Mouse (Mus musculus) midbrain, embryonic 14.5 days (tissue): Measurements from ENCODE around the gene Slc8a3. TPM values are rescaled to one million over a fixed set of nuclear protein-coding genes. Genes with fewer than 3 reads are reported as not detected.

ENCODE experiments used
- ATAC-seq: fragments of 200-750 bp; cut with Nextera tagmentation; 2 replicates; pipeline ENCODE4 v1.8.0; 2017; ENCODE audit warnings: moderate number of reproducible peaks, moderate library complexity; ENCODE audit not compliant: low FRiP score, low TSS enrichment
- DNase-seq: peaks from one replicate; pipeline ENCODE4 v3.0.0-alpha.2; 2015
- H3K27ac ChIP-seq: fragments of 300-500 bp; sonication (generic); replicated peaks from 2 replicates; pipeline ENCODE4 v1.5.1; 2014; ENCODE audit warnings: mild to moderate bottlenecking, low read depth, low read length, moderate library complexity
- H3K27me3 ChIP-seq: fragments of 300-500 bp; sonication (generic); 2 replicates; pipeline ENCODE4 v1.6.1; 2014; ENCODE audit warnings: low read length, control low read depth, mixed read lengths; ENCODE audit not compliant: control insufficient read depth, insufficient read depth
- H3K36me3 ChIP-seq: fragments of 300-500 bp; sonication (generic); 2 replicates; pipeline ENCODE4 v1.6.1; 2014; ENCODE audit warnings: low read length, control low read depth; ENCODE audit not compliant: control insufficient read depth, insufficient read depth
- H3K4me1 ChIP-seq: fragments of 300-500 bp; sonication (generic); 2 replicates; pipeline ENCODE4 v1.6.1; 2014; ENCODE audit warnings: mild to moderate bottlenecking, antibody characterized with exemption, low read length, control low read depth; ENCODE audit not compliant: control insufficient read depth, insufficient read depth
- H3K4me2 ChIP-seq: fragments of 300-500 bp; sonication (generic); 2 replicates; pipeline ENCODE4 v1.6.1; 2014; ENCODE audit warnings: mild to moderate bottlenecking, low read length, moderate library complexity
- H3K4me3 ChIP-seq: fragments of 300-500 bp; sonication (generic); replicated peaks from 2 replicates; pipeline ENCODE4 v1.5.1; 2014; ENCODE audit warnings: low read depth, low read length
- H3K9ac ChIP-seq: fragments of 300-500 bp; sonication (generic); replicated peaks from 2 replicates; pipeline ENCODE4 v1.6.1; 2014; ENCODE audit warnings: mild to moderate bottlenecking, low read length, moderate library complexity
- H3K9me3 ChIP-seq: fragments of 300-500 bp; sonication (generic); 2 replicates; pipeline ENCODE4 v1.6.1; 2016; ENCODE audit warnings: low read length, control low read depth, mixed read lengths; ENCODE audit not compliant: control insufficient read depth
- WGBS: fragments of 180-500 bp; shearing (Covaris S2); extraction: QIAGEN DNeasy Blood & Tissue Kit; methylation state at CpG from one replicate; pipeline ENCODE4 v1.1.7; 2014; 5-methylcytosine and 5-hydroxymethylcytosine counted together
- polyA plus RNA-seq: library from polyadenylated mRNA; unstranded; fragments of >200 nt; fragmentation: Nextera tagmentation; extraction: Ambion mirVana; gene quantifications from 2 replicates; pipeline ENCODE4 v1.2.1, GENCODE M21; 2014

Slc8a3 gene
- polyA plus RNA-seq, 1 experiment from 2014 or later: 6.1 TPM

- H3K9me3 ChIP-seq: no peaks in the 10 kb centered on the region
- no peaks in the 10 kb centered on the region for H3K36me3 ChIP-seq
- DNase-seq (peak; percentile 74), ATAC-seq (no peak)
- H3K27me3 ChIP-seq: no peaks in the 10 kb centered on the region
- H3K27ac ChIP-seq: 0 out of 2 replicates have a peak overlapping the region, but pooled peaks have one; percentile 4
- no peak overlapping the region for H3K4me2 ChIP-seq
- H3K4me1 ChIP-seq: peaks cover 19% of the 10 kb centered on the region
- 69% methylated on average over 5 of the region's 5 CpGs for WGBS
- H3K4me3 ChIP-seq: no peak overlapping the region
- no peak overlapping the region for H3K9ac ChIP-seq
These were observed 105.1 kb downstream of the Slc8a3 start for GRCm38 (mm10) chr12:81227767-81228460.

GRCm38 (mm10) chr12:81226590-81226989 lies 106.4 kb downstream of the Slc8a3 start:
- H3K9ac ChIP-seq: no peak overlapping the region
- H3K9me3 ChIP-seq: no peaks in the 10 kb centered on the region
- H3K27me3 ChIP-seq: no peaks in the 10 kb centered on the region
- no peaks in the 10 kb centered on the region for H3K36me3 ChIP-seq
- no peak overlapping the region for H3K4me3 ChIP-seq
- H3K4me2 ChIP-seq: 0 out of 2 replicates have a peak overlapping the region, but pooled peaks have one; percentile 9
- ATAC-seq: no peak
- WGBS: 68% methylated on average over 3 of the region's 3 CpGs
- peak; percentile 19 for DNase-seq
- peak overlapping the region; percentile 53 for H3K27ac ChIP-seq
- H3K4me1 ChIP-seq: peaks cover 19% of the 10 kb centered on the region

GRCm38 (mm10) chr12:81225966-81226577 lies 106.9 kb downstream of the Slc8a3 start:
- 0 out of 2 replicates have a peak overlapping the region, but pooled peaks have one; percentile 9 for H3K4me2 ChIP-seq
- WGBS: 35% methylated on average over 6 of the region's 6 CpGs
- peak overlapping the region; percentile 53 for H3K27ac ChIP-seq
- peaks cover 19% of the 10 kb centered on the region for H3K4me1 ChIP-seq
- DNase-seq: peak; percentile 57
- H3K4me3 ChIP-seq: no peak overlapping the region
- no peak overlapping the region for H3K9ac ChIP-seq
- ATAC-seq: no peak
- H3K36me3 ChIP-seq: no peaks in the 10 kb centered on the region
- H3K9me3 ChIP-seq: no peaks in the 10 kb centered on the region
- no peaks in the 10 kb centered on the region for H3K27me3 ChIP-seq

GRCm38 (mm10) chr12:81224843-81225242 lies 108.1 kb downstream of the Slc8a3 start:
- ATAC-seq (no peak), DNase-seq (no peak)
- no peak overlapping the region for H3K9ac ChIP-seq
- WGBS: 81% methylated on average over 2 of the region's 2 CpGs
- no peaks in the 10 kb centered on the region for H3K9me3 ChIP-seq
- no peak overlapping the region for H3K4me3 ChIP-seq
- no peak overlapping the region for H3K27ac ChIP-seq
- H3K36me3 ChIP-seq: no peaks in the 10 kb centered on the region
- no peak overlapping the region for H3K4me2 ChIP-seq
- no peaks in the 10 kb centered on the region for H3K27me3 ChIP-seq
- H3K4me1 ChIP-seq: peaks cover 19% of the 10 kb centered on the region

- Histone ChIP-seq H3K9ac (no peak overlapping the region), H3K27ac (no peak overlapping the region), H3K4me3 (no peak overlapping the region), H3K9me3 (no peaks in the 10 kb centered on the region), H3K27me3 (no peaks in the 10 kb centered on the region), H3K36me3 (no peaks in the 10 kb centered on the region), H3K4me1 (peaks cover 19% of the 10 kb centered on the region), H3K4me2 (no peak overlapping the region)
- WGBS: 85% methylated on average over 2 of the region's 2 CpGs
- DNase-seq (no peak), ATAC-seq (no peak)
These were observed 109.7 kb downstream of the Slc8a3 start for GRCm38 (mm10) chr12:81223276-81223675.

- H3K27ac ChIP-seq: no peak overlapping the region
- H3K4me3 ChIP-seq: no peak overlapping the region
- no peaks in the 10 kb centered on the region for H3K27me3 ChIP-seq
- ATAC-seq: no peak
- H3K4me1 ChIP-seq: no peaks in the 10 kb centered on the region
- no peak overlapping the region for H3K9ac ChIP-seq
- no peaks in the 10 kb centered on the region for H3K9me3 ChIP-seq
- no peaks in the 10 kb centered on the region for H3K36me3 ChIP-seq
- H3K4me2 ChIP-seq: no peak overlapping the region
- no peak for DNase-seq
- WGBS: 75% methylated on average over 4 of the region's 4 CpGs
These were observed 113.6 kb downstream of the Slc8a3 start for GRCm38 (mm10) chr12:81219339-81219738.

GRCm38 (mm10) chr12:81208559-81208958 lies 124.4 kb downstream of the Slc8a3 start:
- Histone ChIP-seq H3K4me1 (no peaks in the 10 kb centered on the region), H3K9ac (no peak overlapping the region), H3K27me3 (no peaks in the 10 kb centered on the region), H3K9me3 (no peaks in the 10 kb centered on the region), H3K4me2 (no peak overlapping the region), H3K36me3 (no peaks in the 10 kb centered on the region), H3K4me3 (no peak overlapping the region), H3K27ac (no peak overlapping the region)
- WGBS: 70% methylated on average over 2 of the region's 2 CpGs
- no peak for DNase-seq
- ATAC-seq: no peak

GRCm38 (mm10) chr12:81205619-81206560 lies 127.1 kb downstream of the Slc8a3 start:
- H3K4me1 ChIP-seq: peaks cover 8% of the 10 kb centered on the region
- H3K4me2 ChIP-seq: no peak overlapping the region
- no peak overlapping the region for H3K9ac ChIP-seq
- H3K27me3 ChIP-seq: no peaks in the 10 kb centered on the region
- no peaks in the 10 kb centered on the region for H3K36me3 ChIP-seq
- H3K27ac ChIP-seq: no peak overlapping the region
- H3K4me3 ChIP-seq: no peak overlapping the region
- H3K9me3 ChIP-seq: no peaks in the 10 kb centered on the region
- peak; percentile 46 for DNase-seq
- no peak for ATAC-seq
- 22% methylated on average over 6 of the region's 6 CpGs for WGBS
